Mouse (Mus musculus) C2C12 (cell line): ENCODE data around the gene Ap3d1. TPM values are rescaled to one million over a fixed set of nuclear protein-coding genes. Genes with fewer than 3 reads are reported as not detected.
A peak's percentile ranks its signal among the peaks of the same experiment; 100 is the strongest.

ENCODE experiments used
- H3K27me3 ChIP-seq: one replicate; pipeline ENCODE4 v1.6.1; 2011; ENCODE audit not compliant: control insufficient read depth, insufficient read depth, insufficient read length
- H3K36me3 ChIP-seq: one replicate; pipeline ENCODE4 v1.6.1; 2011; ENCODE audit not compliant: control insufficient read depth, insufficient read depth
- H3K4me3 ChIP-seq: one replicate; pipeline ENCODE4 v1.5.1; 2011; ENCODE audit warnings: mild to moderate bottlenecking, control low read depth; ENCODE audit not compliant: poor library complexity, insufficient read depth, severe bottlenecking
- H3K79me2 ChIP-seq: one replicate; pipeline ENCODE4 v1.6.1; 2011; ENCODE audit not compliant: control insufficient read depth, insufficient read depth
- H3K79me3 ChIP-seq: one replicate; pipeline ENCODE4 v1.6.1; 2011; ENCODE audit warnings: low read depth, control low read depth
- H3ac ChIP-seq: one replicate; pipeline ENCODE3; 2011; ENCODE audit warnings: low read depth; ENCODE audit not compliant: control insufficient read depth, insufficient read length
- CEBPB ChIP-seq: IDR thresholded peaks from one replicate; pipeline ENCODE4 v1.6.1; 2011; ENCODE audit warnings: low read depth, mild to moderate bottlenecking, control low read depth, moderate library complexity
- CTCF ChIP-seq: IDR thresholded peaks from one replicate; pipeline ENCODE4 v1.5.1; 2011; ENCODE audit not compliant: control insufficient read depth, insufficient read depth, insufficient read length
- FOSL1 ChIP-seq: IDR thresholded peaks from one replicate; pipeline ENCODE4 v1.8.0; 2011; ENCODE audit warnings: mild to moderate bottlenecking, low read length; ENCODE audit not compliant: poor library complexity, insufficient read depth, severe bottlenecking
- MAX ChIP-seq: IDR thresholded peaks from one replicate; pipeline ENCODE4 v1.6.1; 2011; ENCODE audit warnings: mild to moderate bottlenecking, control low read depth
- MYOD1 ChIP-seq: IDR thresholded peaks from one replicate; pipeline ENCODE4 v1.6.1; 2011; ENCODE audit warnings: low read depth; ENCODE audit not compliant: control insufficient read depth, insufficient read length
- MYOG ChIP-seq: IDR thresholded peaks from one replicate; pipeline ENCODE4 v1.6.1; 2011; ENCODE audit not compliant: control insufficient read depth, insufficient read length; ENCODE audit errors: extremely low read depth
- USF1 ChIP-seq: IDR thresholded peaks from one replicate; pipeline ENCODE4 v1.6.1; 2011; ENCODE audit warnings: low read depth, mild to moderate bottlenecking, control low read depth, moderate library complexity
- polyA plus RNA-seq: library from polyadenylated mRNA; unstranded; fragments of >200 nt; fragmentation: generic; extraction: Trizol; gene quantifications from one replicate; pipeline ENCODE4 v1.2.1, GENCODE M21; 2012; ENCODE audit warnings: missing spikeins

Ap3d1 gene
- polyA plus RNA-seq, 1 experiment, result 51.3 TPM

DNA sequence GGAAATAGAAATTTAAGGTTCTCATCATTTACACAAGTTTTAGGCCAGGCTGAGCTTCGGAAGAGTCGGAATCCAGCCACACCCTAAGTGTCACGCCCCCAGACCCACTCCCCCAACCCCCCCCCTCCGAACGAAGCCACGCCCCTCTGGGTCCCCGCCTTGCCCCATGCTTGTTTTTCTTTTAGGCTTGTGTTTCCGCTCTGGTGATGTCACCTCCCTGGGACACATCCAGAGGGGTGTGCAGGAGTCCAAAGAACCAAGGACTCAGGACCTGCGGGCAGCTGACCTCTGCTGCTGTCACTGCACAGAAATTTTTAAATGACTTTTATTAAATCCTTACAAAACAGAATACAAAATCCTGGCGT lies 77.1 kb downstream of the Ap3d1 start:
- Histone ChIP-seq H3K4me3 (no peak overlapping the region), H3K36me3 (peaks cover 43% of the 10 kb centered on the region), H3K79me2 (no peaks in the 10 kb centered on the region), H3K27me3 (no peaks in the 10 kb centered on the region), H3K79me3 (no peaks in the 10 kb centered on the region), H3ac (no peak overlapping the region)
- TF ChIP-seq CEBPB (no peak), MYOD1 (no peak), FOSL1 (no peak), USF1 (no peak), MYOG (no peak), MAX (no peak), CTCF (no peak)

DNA sequence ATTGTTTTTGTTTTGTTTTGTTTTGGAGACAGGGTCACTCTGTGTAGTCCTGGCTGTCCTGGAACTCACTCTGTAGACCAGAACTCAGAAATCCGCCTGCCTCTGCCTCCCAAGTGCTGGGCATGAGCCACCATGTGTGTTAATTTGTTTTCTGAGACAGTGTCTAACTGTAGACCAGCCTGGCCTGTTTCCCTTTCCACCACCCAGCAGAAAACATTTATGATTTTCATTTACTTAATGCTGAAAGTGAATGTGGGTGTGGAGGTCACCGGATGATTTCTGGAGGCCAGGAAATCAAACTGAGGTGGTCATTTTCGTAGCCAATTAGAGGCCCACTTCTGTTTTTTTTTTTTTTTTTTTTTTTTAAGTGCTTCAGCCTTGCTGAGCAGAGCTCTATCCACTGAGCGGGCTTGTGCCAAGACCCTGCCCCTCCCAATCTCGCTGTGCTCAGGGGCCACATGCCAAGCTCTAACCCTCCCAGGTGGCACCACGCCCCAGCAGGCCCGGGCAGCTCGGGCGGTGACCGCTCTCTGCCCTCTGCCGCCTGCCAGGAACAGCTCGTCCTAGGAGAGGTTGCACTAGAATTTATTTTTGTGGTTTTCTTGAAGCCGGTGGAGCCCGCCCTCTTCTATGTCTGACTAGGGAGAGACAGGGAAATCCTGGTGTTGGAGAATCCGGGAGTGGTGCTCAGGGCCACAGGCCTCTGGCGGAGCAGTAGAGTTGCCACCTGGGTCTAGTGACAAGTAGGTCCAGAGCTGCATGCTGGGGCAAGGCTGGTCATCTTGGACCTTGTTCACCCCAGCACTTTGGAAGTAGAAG lies 77.7 kb downstream of the Ap3d1 start:
- Histone ChIP-seq H3K36me3 (peaks cover 37% of the 10 kb centered on the region), H3K79me3 (no peaks in the 10 kb centered on the region), H3ac (no peak overlapping the region), H3K4me3 (no peak overlapping the region), H3K27me3 (no peaks in the 10 kb centered on the region), H3K79me2 (no peaks in the 10 kb centered on the region)
- no peak for TF ChIP-seq USF1
- no peak for TF ChIP-seq CTCF
- TF ChIP-seq MYOD1, result no peak
- no peak for TF ChIP-seq MAX
- TF ChIP-seq CEBPB, result no peak
- no peak for TF ChIP-seq FOSL1
- TF ChIP-seq MYOG, result no peak

DNA sequence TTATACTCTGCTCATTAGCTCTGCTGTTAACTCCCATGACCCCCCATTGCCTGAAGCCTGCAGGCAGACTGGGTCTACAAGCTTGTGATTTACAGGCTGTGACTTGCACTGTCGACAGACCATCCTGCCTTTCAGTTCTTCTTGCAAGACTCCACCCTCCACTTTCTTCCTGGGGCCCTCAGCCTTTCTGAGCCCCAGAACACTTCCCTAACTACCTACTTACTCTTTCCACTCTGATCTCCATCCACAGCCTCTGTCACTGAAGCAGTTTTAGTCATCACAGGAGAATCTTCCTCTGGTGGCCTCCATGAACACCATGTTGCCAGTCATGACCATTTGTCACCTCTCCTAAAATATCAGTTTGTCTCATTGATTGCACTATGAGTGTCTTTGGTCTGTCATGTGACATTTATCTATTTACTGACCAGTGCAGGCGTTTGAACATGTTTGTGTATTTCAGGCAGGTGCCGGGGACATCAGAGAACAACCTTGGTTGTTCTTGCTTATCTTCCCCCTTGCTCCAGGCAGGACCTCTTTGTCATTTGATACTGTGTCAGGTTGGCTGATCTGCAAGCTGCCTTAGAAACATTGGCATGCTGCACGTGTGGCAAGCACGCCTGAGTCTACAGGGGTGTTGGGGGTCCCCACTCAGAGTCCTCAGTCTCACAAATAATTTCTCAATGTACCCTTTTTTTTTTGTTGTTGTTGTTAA lies 78.4 kb downstream of the Ap3d1 start:
- Histone ChIP-seq H3K27me3 (no peaks in the 10 kb centered on the region), H3K79me2 (no peaks in the 10 kb centered on the region), H3K4me3 (no peak overlapping the region), H3K36me3 (peaks cover 30% of the 10 kb centered on the region), H3K79me3 (no peaks in the 10 kb centered on the region), H3ac (no peak overlapping the region)
- no peak for TF ChIP-seq USF1
- TF ChIP-seq CTCF, result no peak
- no peak for TF ChIP-seq MYOD1
- TF ChIP-seq MAX, result no peak
- TF ChIP-seq FOSL1, result no peak
- TF ChIP-seq CEBPB, result no peak
- no peak for TF ChIP-seq MYOG

- Histone ChIP-seq H3K79me2 (no peaks in the 10 kb centered on the region), H3ac (no peak overlapping the region), H3K4me3 (no peak overlapping the region), H3K36me3 (peaks cover 5% of the 10 kb centered on the region), H3K27me3 (no peaks in the 10 kb centered on the region), H3K79me3 (no peaks in the 10 kb centered on the region)
- TF ChIP-seq CTCF, result peak; percentile 39
- TF ChIP-seq MAX, result no peak
Measured at GRCm38 (mm10) chr10:80661149-80661548, 80.9 kb downstream of the Ap3d1 start.

DNA sequence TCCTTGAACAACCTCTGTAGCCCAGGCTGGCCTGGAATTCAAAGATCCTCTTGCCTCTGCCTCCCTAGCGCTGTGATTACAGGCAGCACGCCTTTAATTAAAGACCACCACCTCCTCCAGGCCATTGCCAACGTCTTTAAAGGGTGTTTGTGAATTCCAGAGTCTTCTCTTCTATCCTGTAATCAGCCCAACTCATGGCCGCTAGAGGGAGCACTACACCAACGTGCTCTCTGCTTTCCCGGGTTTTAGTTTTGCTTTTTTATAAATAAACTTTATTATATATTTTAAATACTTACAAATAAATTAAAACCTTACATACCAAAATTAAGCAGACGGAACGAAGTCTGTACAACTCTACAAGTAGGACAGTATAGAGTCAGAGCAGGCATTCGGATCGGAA lies 82.9 kb downstream of the Ap3d1 start:
- H3K36me3 ChIP-seq, result no peaks in the 10 kb centered on the region
- no peaks in the 10 kb centered on the region for H3K27me3 ChIP-seq
- H3K4me3 ChIP-seq, result peak overlapping the region; percentile 25
- TF ChIP-seq CEBPB (no peak), MAX (peak; percentile 51)
- peaks cover 7% of the 10 kb centered on the region for H3K79me3 ChIP-seq
- peaks cover 18% of the 10 kb centered on the region for H3K79me2 ChIP-seq
- peak overlapping the region; percentile 59 for H3ac ChIP-seq

- no peaks in the 10 kb centered on the region for H3K36me3 ChIP-seq
- H3K27me3 ChIP-seq, result no peaks in the 10 kb centered on the region
- H3K79me3 ChIP-seq, result peaks cover 7% of the 10 kb centered on the region
- H3K4me3 ChIP-seq, result no peak overlapping the region
- no peak overlapping the region for H3ac ChIP-seq
- TF ChIP-seq FOSL1 (no peak), MAX (no peak), CEBPB (no peak), MYOG (no peak), MYOD1 (no peak), CTCF (no peak), USF1 (no peak)
- H3K79me2 ChIP-seq, result peaks cover 21% of the 10 kb centered on the region
Measured at GRCm38 (mm10) chr10:80658841-80659202, 83.2 kb downstream of the Ap3d1 start.
